Mouse (Mus musculus) forebrain, embryonic 15.5 days (tissue): Measurements from ENCODE around the gene Gm7735. TPM values are rescaled to one million over a fixed set of nuclear protein-coding genes. Genes with fewer than 3 reads are reported as not detected.
"Not testable (repeated sequence)": the region's sequence is repeated elsewhere in the genome, so short reads cannot be mapped to it uniquely, and the experiment has no call there.

ENCODE experiments used
- ATAC-seq: fragments of 200-750 bp; cut with Nextera tagmentation; replicated peaks from 2 replicates; pipeline ENCODE4 v1.8.0; 2017; ENCODE audit warnings: mild to moderate bottlenecking, moderate TSS enrichment, moderate library complexity
- H3K27ac ChIP-seq: fragments of 300-500 bp; sonication (generic); replicated peaks from 2 replicates; pipeline ENCODE4 v1.5.1; 2015; ENCODE audit warnings: mild to moderate bottlenecking, inconsistent platforms
- H3K27me3 ChIP-seq: fragments of 300-500 bp; sonication (generic); 2 replicates; pipeline ENCODE4 v1.6.1; 2015; ENCODE audit warnings: inconsistent platforms
- H3K36me3 ChIP-seq: fragments of 300-500 bp; sonication (generic); 2 replicates; pipeline ENCODE4 v1.6.1; 2015; ENCODE audit warnings: mild to moderate bottlenecking, inconsistent platforms
- H3K4me1 ChIP-seq: fragments of 300-500 bp; sonication (generic); 2 replicates; pipeline ENCODE4 v1.6.1; 2015; ENCODE audit warnings: inconsistent platforms
- H3K4me2 ChIP-seq: fragments of 300-500 bp; sonication (generic); replicated peaks from 2 replicates; pipeline ENCODE4 v1.6.1; 2015; ENCODE audit warnings: mild to moderate bottlenecking, inconsistent platforms
- H3K4me3 ChIP-seq: fragments of 300-500 bp; sonication (generic); 2 replicates; pipeline ENCODE4 v1.5.1; 2015; ENCODE audit warnings: mild to moderate bottlenecking, inconsistent platforms
- H3K9ac ChIP-seq: fragments of 300-500 bp; sonication (generic); replicated peaks from 2 replicates; pipeline ENCODE4 v1.6.1; 2015; ENCODE audit warnings: mild to moderate bottlenecking, inconsistent platforms
- H3K9me3 ChIP-seq: fragments of 300-500 bp; sonication (generic); 2 replicates; pipeline ENCODE4 v1.6.1; 2016; ENCODE audit warnings: inconsistent platforms
- WGBS: fragments of 180-500 bp; shearing (Covaris S2); methylation state at CpG from one replicate; pipeline ENCODE4 v1.1.7; 2015; ENCODE audit warnings: mixed read lengths; 5-methylcytosine and 5-hydroxymethylcytosine counted together
- polyA plus RNA-seq: library from polyadenylated mRNA; unstranded; fragments of >200 nt; fragmentation: Nextera tagmentation; extraction: Ambion mirVana; gene quantifications from 2 replicates; pipeline ENCODE4 v1.2.1, GENCODE M21; 2015

The Gm7735 gene
- polyA plus RNA-seq, result not detected in 2 replicates

DNA sequence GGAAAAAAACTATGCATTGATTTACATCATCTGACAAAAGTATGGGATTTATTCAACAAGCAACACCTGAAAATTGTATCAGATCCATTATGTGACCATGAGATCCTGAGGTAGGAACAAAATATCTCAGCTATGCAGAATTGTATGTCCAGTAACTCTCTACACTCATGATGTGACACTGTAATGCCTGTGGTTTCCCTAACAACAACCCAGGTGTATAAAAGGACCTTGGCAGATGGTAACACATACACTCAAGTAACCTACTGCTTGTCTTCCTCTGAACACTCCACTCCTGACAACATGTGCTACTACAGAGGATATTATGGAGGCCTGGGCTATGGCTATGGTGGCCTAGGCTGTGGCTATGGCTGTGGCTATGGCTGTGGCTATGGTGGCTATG lies at the start of gene Gm7735:
Gene Gm7735 (plus strand): TSS at position 301 of the 400 bp plus-strand sequence.
- H3K4me3 ChIP-seq, H3K9ac ChIP-seq, H3K27ac ChIP-seq, H3K4me1 ChIP-seq, H3K27me3 ChIP-seq, ATAC-seq, H3K4me2 ChIP-seq, H3K36me3 ChIP-seq, H3K9me3 ChIP-seq: not testable (repeated sequence)

DNA sequence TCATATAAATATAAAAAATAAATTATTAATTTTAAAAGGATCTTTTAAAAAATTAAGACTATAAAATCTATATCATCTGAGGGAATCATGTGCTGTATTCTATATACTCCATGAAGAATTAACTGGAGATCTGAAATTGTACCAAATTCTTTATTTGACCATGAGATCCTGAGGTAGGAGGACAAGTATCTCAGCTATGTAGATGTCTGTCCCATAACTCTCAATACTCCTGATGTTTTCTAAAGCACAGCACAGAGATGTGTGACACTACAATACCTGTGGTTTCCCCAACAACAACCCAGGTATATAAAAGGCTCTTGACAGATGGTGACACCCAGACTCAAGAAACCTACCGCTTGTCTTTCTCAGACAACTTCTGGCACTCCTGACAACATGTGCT lies 28.7 kb upstream of the Gm7735 start, which contains the start of gene Gm6358:
Gene Gm6358 (plus strand): TSS at position 301 of the 400 bp plus-strand sequence.
- no peak for ATAC-seq
- no peak within 1 kb of the TSS for H3K9ac ChIP-seq
- 97% methylated on average over 1 of the region's 1 CpGs for WGBS
- H3K27me3 ChIP-seq, result no peaks in the 10 kb centered on the region
- no peak within 1 kb of the TSS for H3K4me2 ChIP-seq
- H3K4me1 ChIP-seq, result no peaks in the 10 kb centered on the region
- no peaks in the 10 kb centered on the region for H3K9me3 ChIP-seq
- no peak within 1 kb of the TSS for H3K27ac ChIP-seq
- H3K4me3 ChIP-seq, result no peak within 1 kb of the TSS
- no peaks in the 10 kb centered on the region for H3K36me3 ChIP-seq

DNA sequence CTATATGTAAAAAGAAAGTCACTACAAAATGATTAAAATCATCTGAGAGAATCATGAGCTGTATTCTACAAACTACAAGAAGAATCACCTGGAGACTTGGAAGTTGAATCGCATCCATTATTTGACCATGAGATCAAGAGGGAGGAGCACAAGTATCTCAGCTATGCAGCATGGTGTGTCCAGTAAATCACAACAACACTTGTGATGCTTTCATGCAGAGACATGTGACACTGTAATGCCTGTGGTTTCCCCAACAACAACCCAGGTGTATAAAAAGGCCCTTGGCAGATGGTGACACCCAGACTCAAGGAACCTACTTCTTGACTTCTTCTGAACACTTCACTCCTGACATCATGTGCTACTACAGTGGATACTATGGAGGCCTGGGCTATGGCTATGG lies 18.5 kb upstream of the Gm7735 start, which contains the start of gene Gm10061:
Gene Gm10061 (plus strand): TSS at position 301 of the 400 bp plus-strand sequence.
- Histone ChIP-seq H3K4me2 (no peak within 1 kb of the TSS), H3K9me3 (no peaks in the 10 kb centered on the region), H3K4me3 (no peak within 1 kb of the TSS), H3K4me1 (no peaks in the 10 kb centered on the region), H3K9ac (no peak within 1 kb of the TSS), H3K27me3 (no peaks in the 10 kb centered on the region), H3K36me3 (no peaks in the 10 kb centered on the region), H3K27ac (no peak within 1 kb of the TSS)
- 94% methylated on average over 1 of the region's 1 CpGs for WGBS
- ATAC-seq, result no peak

GRCm38 (mm10) chr16:89157652-89158051 lies 11.6 kb upstream of the Gm7735 start, which contains the start of gene Gm9789:
Gene Gm9789, plus strand, starts transcription at chr16:89157952.
- Histone ChIP-seq H3K9ac (no peak within 1 kb of the TSS), H3K9me3 (no peaks in the 10 kb centered on the region), H3K4me2 (no peak within 1 kb of the TSS), H3K27ac (no peak within 1 kb of the TSS), H3K4me1 (no peaks in the 10 kb centered on the region), H3K36me3 (no peaks in the 10 kb centered on the region), H3K4me3 (no peak within 1 kb of the TSS), H3K27me3 (no peaks in the 10 kb centered on the region)
- WGBS, result 83% methylated on average over 4 of the region's 4 CpGs
- no peak for ATAC-seq

- no peak within 1 kb of the TSS for H3K4me2 ChIP-seq
- H3K27ac ChIP-seq, result no peak within 1 kb of the TSS
- 81% methylated on average over 2 of the region's 2 CpGs for WGBS
- no peak within 1 kb of the TSS for H3K4me3 ChIP-seq
- H3K36me3 ChIP-seq, result no peaks in the 10 kb centered on the region
- H3K4me1 ChIP-seq, result no peaks in the 10 kb centered on the region
- ATAC-seq, result no peak
- no peak within 1 kb of the TSS for H3K9ac ChIP-seq
- H3K27me3 ChIP-seq, result no peaks in the 10 kb centered on the region
- H3K9me3 ChIP-seq, result no peaks in the 10 kb centered on the region
These were observed 5.1 kb downstream of the Gm7735 start, which contains the start of gene 1110057P08Rik for GRCm38 (mm10) chr16:89174435-89174834. Gene 1110057P08Rik, plus strand, starts transcription at chr16:89174735.

- Histone ChIP-seq H3K36me3 (no peaks in the 10 kb centered on the region), H3K4me2 (no peak overlapping the region), H3K9ac (no peak overlapping the region), H3K27me3 (no peaks in the 10 kb centered on the region), H3K9me3 (no peaks in the 10 kb centered on the region), H3K27ac (no peak overlapping the region), H3K4me1 (no peaks in the 10 kb centered on the region), H3K4me3 (no peak overlapping the region)
- ATAC-seq, result no peak
- 86% methylated on average over 4 of the region's 4 CpGs for WGBS
These were observed 19.3 kb downstream of the Gm7735 start for GRCm38 (mm10) chr16:89188621-89189020.

DNA sequence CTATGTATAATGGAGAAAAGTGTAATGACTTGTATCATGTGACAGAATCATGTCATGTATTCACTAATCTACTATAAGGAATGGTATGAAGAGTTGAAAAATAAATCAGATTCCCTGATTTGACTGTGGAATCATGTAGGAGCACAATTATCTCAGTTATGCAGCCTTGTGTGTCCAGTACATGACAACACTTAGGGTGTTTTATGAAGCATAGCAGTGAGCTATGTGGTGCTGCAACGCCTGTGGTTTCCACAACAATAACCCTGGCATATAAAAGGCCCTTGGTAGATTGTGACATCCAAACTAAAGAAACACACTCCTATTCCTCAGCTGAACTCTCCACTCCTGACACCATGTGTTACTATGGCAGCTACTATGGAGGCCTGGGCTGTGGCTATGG lies 36.3 kb downstream of the Gm7735 start, which contains the start of gene Krtap20-2:
Gene Krtap20-2 (plus strand): TSS at position 301 of the 400 bp plus-strand sequence.
- H3K27ac ChIP-seq, result no peak within 1 kb of the TSS
- no peak within 1 kb of the TSS for H3K4me2 ChIP-seq
- H3K36me3 ChIP-seq, result no peaks in the 10 kb centered on the region
- H3K9me3 ChIP-seq, result no peaks in the 10 kb centered on the region
- 87% methylated on average over 1 of the region's 1 CpGs for WGBS
- H3K4me3 ChIP-seq, result no peak within 1 kb of the TSS
- ATAC-seq, result no peak
- H3K4me1 ChIP-seq, result no peaks in the 10 kb centered on the region
- H3K27me3 ChIP-seq, result no peaks in the 10 kb centered on the region
- no peak within 1 kb of the TSS for H3K9ac ChIP-seq

Other genes with a start within 250 kb of the Gm7735 start
- not detected in 2 replicates for gene Krtap19-9b, start 237.2 kb upstream of the Gm7735 start, polyA plus RNA-seq
- not detected in 2 replicates for gene Krtap16-3, start 206.6 kb upstream of the Gm7735 start, polyA plus RNA-seq
- not detected in 2 replicates for gene Krtap22-2, start 158.7 kb upstream of the Gm7735 start, polyA plus RNA-seq
- not detected in 2 replicates for gene Gm10229, start 154.2 kb upstream of the Gm7735 start, polyA plus RNA-seq
- gene Krtap6-1, start 137.8 kb upstream of the Gm7735 start, polyA plus RNA-seq, result not detected in 2 replicates
- not detected in 2 replicates for gene Gm10228, start 128.0 kb upstream of the Gm7735 start, polyA plus RNA-seq
- gene Krtap6-5, start 121.6 kb upstream of the Gm7735 start, polyA plus RNA-seq, result not detected in 2 replicates
- not detected in 2 replicates for gene 1110025L11Rik, start 105.5 kb upstream of the Gm7735 start, polyA plus RNA-seq
- gene Krtap6-3, start 85.5 kb upstream of the Gm7735 start, polyA plus RNA-seq, result not detected in 2 replicates
- gene Gm6358, start 28.6 kb upstream of the Gm7735 start, polyA plus RNA-seq, result not detected in 2 replicates
- gene Gm10061, start 18.4 kb upstream of the Gm7735 start, polyA plus RNA-seq, result not detected in 2 replicates
- not detected in 2 replicates for gene Gm9789, start 11.5 kb upstream of the Gm7735 start, polyA plus RNA-seq
- gene 1110057P08Rik, start 5.2 kb downstream of the Gm7735 start, polyA plus RNA-seq, result not detected in 2 replicates
- gene Krtap20-2, start 36.4 kb downstream of the Gm7735 start, polyA plus RNA-seq, result not detected in 2 replicates
- not detected in 2 replicates for gene Krtap21-1, start 234.4 kb downstream of the Gm7735 start, polyA plus RNA-seq